Mouse (Mus musculus) liver, embryonic 15.5 days (tissue): Measurements from ENCODE around the gene Popdc2. TPM values are rescaled to one million over a fixed set of nuclear protein-coding genes. Genes with fewer than 3 reads are reported as not detected.

Source experiments
- ATAC-seq: fragments of 200-750 bp; cut with Nextera tagmentation; 2 replicates; pipeline ENCODE4 v1.8.0; 2017; ENCODE audit warnings: moderate number of reproducible peaks, mild to moderate bottlenecking, moderate library complexity; ENCODE audit not compliant: insufficient read depth
- H3K27ac ChIP-seq: fragments of 300-500 bp; sonication (generic); replicated peaks from 2 replicates; pipeline ENCODE4 v1.5.1; 2015; ENCODE audit warnings: mild to moderate bottlenecking, inconsistent platforms
- H3K27me3 ChIP-seq: fragments of 300-500 bp; sonication (generic); 2 replicates; pipeline ENCODE4 v1.6.1; 2015; ENCODE audit warnings: mild to moderate bottlenecking, inconsistent platforms
- H3K36me3 ChIP-seq: fragments of 300-500 bp; sonication (generic); replicated peaks from 2 replicates; pipeline ENCODE4 v1.6.1; 2015; ENCODE audit warnings: moderate library complexity, mild to moderate bottlenecking, inconsistent platforms
- H3K4me1 ChIP-seq: fragments of 300-500 bp; sonication (generic); replicated peaks from 2 replicates; pipeline ENCODE4 v1.6.1; 2015; ENCODE audit warnings: inconsistent platforms
- H3K4me2 ChIP-seq: fragments of 300-500 bp; sonication (generic); 2 replicates; pipeline ENCODE4 v1.6.1; 2015; ENCODE audit warnings: moderate library complexity, mild to moderate bottlenecking, inconsistent platforms
- H3K4me3 ChIP-seq: fragments of 300-500 bp; sonication (generic); replicated peaks from 2 replicates; pipeline ENCODE4 v1.5.1; 2015; ENCODE audit warnings: mild to moderate bottlenecking, inconsistent platforms
- H3K9ac ChIP-seq: fragments of 300-500 bp; sonication (generic); 2 replicates; pipeline ENCODE4 v1.6.1; 2015; ENCODE audit warnings: moderate library complexity, mild to moderate bottlenecking, inconsistent platforms
- H3K9me3 ChIP-seq: fragments of 300-500 bp; sonication (generic); replicated peaks from 2 replicates; pipeline ENCODE4 v1.6.1; 2016; ENCODE audit warnings: inconsistent platforms
- WGBS: fragments of 180-500 bp; shearing (Covaris S2); methylation state at CpG from one replicate; pipeline ENCODE4 v1.1.7; 2015; ENCODE audit warnings: mixed read lengths; ENCODE audit not compliant: insufficient replicate concordance; 5-methylcytosine and 5-hydroxymethylcytosine counted together
- polyA plus RNA-seq: library from polyadenylated mRNA; unstranded; fragments of >200 nt; fragmentation: Nextera tagmentation; extraction: Ambion mirVana; gene quantifications from 2 replicates; pipeline ENCODE4 v1.2.1, GENCODE M21; 2015

The Popdc2 gene
- polyA plus RNA-seq, 1 experiment from 2014 or later: 23.6 TPM

GRCm38 (mm10) chr16:38376163-38376840 lies 14.3 kb downstream of the Popdc2 start:
- no peak for ATAC-seq
- Histone ChIP-seq H3K4me2 (peak overlapping the region; percentile 75), H3K4me3 (peak overlapping the region; percentile 68), H3K9ac (peak overlapping the region; percentile 61), H3K27me3 (no peaks in the 10 kb centered on the region), H3K27ac (peak overlapping the region; percentile 69), H3K4me1 (peaks cover 70% of the 10 kb centered on the region), H3K36me3 (peaks cover 40% of the 10 kb centered on the region), H3K9me3 (no peaks in the 10 kb centered on the region)
- WGBS: 27% methylated on average over 17 of the region's 17 CpGs

GRCm38 (mm10) chr16:38376841-38377249 lies 14.8 kb downstream of the Popdc2 start:
- peak overlapping the region; percentile 62 for H3K27ac ChIP-seq
- H3K9ac ChIP-seq: peak overlapping the region; percentile 61
- peaks cover 67% of the 10 kb centered on the region for H3K4me1 ChIP-seq
- ATAC-seq: no peak
- H3K36me3 ChIP-seq: peaks cover 40% of the 10 kb centered on the region
- peak overlapping the region; percentile 68 for H3K4me3 ChIP-seq
- 36% methylated on average over 8 of the region's 8 CpGs for WGBS
- H3K9me3 ChIP-seq: no peaks in the 10 kb centered on the region
- no peaks in the 10 kb centered on the region for H3K27me3 ChIP-seq
- H3K4me2 ChIP-seq: peak overlapping the region; percentile 75

- Histone ChIP-seq H3K27me3 (no peaks in the 10 kb centered on the region), H3K9me3 (no peaks in the 10 kb centered on the region), H3K4me2 (no peak overlapping the region), H3K36me3 (peaks cover 40% of the 10 kb centered on the region), H3K4me1 (peaks cover 69% of the 10 kb centered on the region), H3K27ac (peak overlapping the region; percentile 62; the same call in 1 of the 2 replicates), H3K9ac (no peak overlapping the region), H3K4me3 (no peak overlapping the region)
- 80% methylated on average over 6 of the region's 6 CpGs for WGBS
- no peak for ATAC-seq
Measured at GRCm38 (mm10) chr16:38377546-38377945, 15.5 kb downstream of the Popdc2 start.

- WGBS: 84% methylated on average over 6 of the region's 6 CpGs
- peaks cover 68% of the 10 kb centered on the region for H3K4me1 ChIP-seq
- H3K27ac ChIP-seq: no peak overlapping the region
- no peak overlapping the region for H3K4me2 ChIP-seq
- no peaks in the 10 kb centered on the region for H3K27me3 ChIP-seq
- H3K9ac ChIP-seq: no peak overlapping the region
- peaks cover 40% of the 10 kb centered on the region for H3K36me3 ChIP-seq
- ATAC-seq: no peak
- no peak overlapping the region for H3K4me3 ChIP-seq
- no peaks in the 10 kb centered on the region for H3K9me3 ChIP-seq
Measured at GRCm38 (mm10) chr16:38378591-38378990, 16.6 kb downstream of the Popdc2 start.

GRCm38 (mm10) chr16:38379088-38379487 lies 17.1 kb downstream of the Popdc2 start:
- H3K27me3 ChIP-seq: no peaks in the 10 kb centered on the region
- 21% methylated on average over 6 of the region's 6 CpGs for WGBS
- H3K27ac ChIP-seq: peak overlapping the region; percentile 24; the same call in 1 of the 2 replicates
- no peaks in the 10 kb centered on the region for H3K9me3 ChIP-seq
- no peak for ATAC-seq
- no peak overlapping the region for H3K4me3 ChIP-seq
- no peak overlapping the region for H3K9ac ChIP-seq
- 0 out of 2 replicates have a peak overlapping the region, but pooled peaks have one; percentile 15 for H3K4me2 ChIP-seq
- peaks cover 35% of the 10 kb centered on the region for H3K36me3 ChIP-seq
- H3K4me1 ChIP-seq: peaks cover 68% of the 10 kb centered on the region

- no peak overlapping the region for H3K4me2 ChIP-seq
- no peaks in the 10 kb centered on the region for H3K27me3 ChIP-seq
- no peak overlapping the region for H3K4me3 ChIP-seq
- ATAC-seq: no peak
- H3K27ac ChIP-seq: no peak overlapping the region
- H3K9ac ChIP-seq: no peak overlapping the region
- H3K9me3 ChIP-seq: no peaks in the 10 kb centered on the region
- 33% methylated on average over 3 of the region's 3 CpGs for WGBS
- H3K36me3 ChIP-seq: peaks cover 33% of the 10 kb centered on the region
- H3K4me1 ChIP-seq: peaks cover 68% of the 10 kb centered on the region
Measured at GRCm38 (mm10) chr16:38379493-38379892, 17.5 kb downstream of the Popdc2 start.

- H3K36me3 ChIP-seq: peaks cover 33% of the 10 kb centered on the region
- no peaks in the 10 kb centered on the region for H3K9me3 ChIP-seq
- H3K4me1 ChIP-seq: peaks cover 68% of the 10 kb centered on the region
- H3K27me3 ChIP-seq: no peaks in the 10 kb centered on the region
- no peak overlapping the region for H3K27ac ChIP-seq
- no peak for ATAC-seq
- WGBS: 72% methylated on average over 3 of the region's 3 CpGs
- no peak overlapping the region for H3K4me3 ChIP-seq
- no peak overlapping the region for H3K4me2 ChIP-seq
- no peak overlapping the region for H3K9ac ChIP-seq
Measured at GRCm38 (mm10) chr16:38379926-38380325, 17.9 kb downstream of the Popdc2 start.

- ATAC-seq: peak; percentile 77
Measured at GRCm38 (mm10) chr16:38383683-38384082, 21.7 kb downstream of the Popdc2 start.

GRCm38 (mm10) chr16:38385184-38385634 lies 23.2 kb downstream of the Popdc2 start:
- Histone ChIP-seq H3K9me3 (no peaks in the 10 kb centered on the region), H3K9ac (no peak overlapping the region), H3K4me3 (no peak overlapping the region), H3K27me3 (no peaks in the 10 kb centered on the region), H3K4me2 (no peak overlapping the region), H3K4me1 (peaks cover 54% of the 10 kb centered on the region), H3K36me3 (no peaks in the 10 kb centered on the region), H3K27ac (peak overlapping the region; percentile 60; the same call in 1 of the 2 replicates)
- WGBS: 77% methylated on average over 6 of the region's 6 CpGs
- ATAC-seq: no peak

More at GRCm38 (mm10) chr16:38383683-38384082, 21.7 kb downstream of the Popdc2 start:
- Histone ChIP-seq H3K27me3 (no peaks in the 10 kb centered on the region), H3K9me3 (no peaks in the 10 kb centered on the region), H3K9ac (no peak overlapping the region), H3K4me3 (no peak overlapping the region), H3K4me2 (peak overlapping the region; percentile 16; the same call in 1 of the 2 replicates), H3K27ac (peak overlapping the region; percentile 60), H3K4me1 (peaks cover 65% of the 10 kb centered on the region), H3K36me3 (peaks cover 3% of the 10 kb centered on the region)
- WGBS: 16% methylated on average over 2 of the region's 2 CpGs

- Histone ChIP-seq H3K27ac (no peak overlapping the region), H3K9ac (no peak overlapping the region), H3K4me2 (no peak overlapping the region), H3K4me3 (no peak overlapping the region), H3K27me3 (no peaks in the 10 kb centered on the region), H3K9me3 (no peaks in the 10 kb centered on the region), H3K4me1 (peaks cover 54% of the 10 kb centered on the region), H3K36me3 (no peaks in the 10 kb centered on the region)
- 78% methylated on average over 4 of the region's 4 CpGs for WGBS
- ATAC-seq: no peak
Measured at GRCm38 (mm10) chr16:38385700-38386099, 23.7 kb downstream of the Popdc2 start.

- ATAC-seq: peak; percentile 65
- Histone ChIP-seq H3K27ac (peak overlapping the region; percentile 53), H3K9me3 (no peaks in the 10 kb centered on the region), H3K27me3 (no peaks in the 10 kb centered on the region), H3K36me3 (no peaks in the 10 kb centered on the region), H3K9ac (no peak overlapping the region), H3K4me2 (peak overlapping the region; percentile 42), H3K4me3 (no peak overlapping the region), H3K4me1 (peaks cover 53% of the 10 kb centered on the region)
- WGBS: 30% methylated on average over 6 of the region's 6 CpGs
Measured at GRCm38 (mm10) chr16:38387389-38387788, 25.4 kb downstream of the Popdc2 start.
